Mouse (Mus musculus): ENCODE data around the gene Trim59.

DNA sequence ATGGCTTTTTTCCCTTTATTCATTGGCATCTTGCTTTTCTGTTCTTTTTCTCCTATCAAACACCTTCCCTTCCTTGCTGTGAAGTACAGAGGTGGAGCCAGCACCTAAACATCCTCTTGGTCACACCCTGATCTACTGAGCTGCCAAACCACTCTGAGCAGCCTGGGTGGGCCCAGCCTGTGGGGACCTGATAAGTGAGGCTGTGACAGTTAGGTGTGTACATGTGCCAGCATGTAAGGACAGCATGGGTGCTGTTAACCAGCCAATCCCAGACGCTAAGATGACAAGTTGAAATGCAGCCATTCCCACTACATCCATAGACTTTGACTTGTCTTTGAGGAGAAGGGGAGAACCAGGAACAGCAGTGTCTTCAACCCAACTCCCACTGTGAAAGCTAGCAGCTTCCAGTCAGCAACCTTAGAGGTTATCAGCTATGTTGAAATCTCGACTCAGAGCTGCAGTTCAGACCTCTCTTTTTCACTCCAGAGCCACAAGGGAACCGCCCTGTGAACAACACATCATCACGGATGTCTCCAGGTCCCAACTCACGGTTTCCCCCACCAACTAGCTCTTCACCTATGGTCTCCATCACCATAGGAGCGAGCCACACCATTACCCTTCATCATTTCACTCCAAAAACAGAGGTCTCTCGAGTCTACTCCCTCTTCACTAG lies 10.3 kb upstream of the Trim59 start:
- TF ChIP-seq CTCF (IDR thresholded peaks at IDR 0.05) (no peak), POLR2A (IDR thresholded peaks at IDR 0.05; ENCODE audit: insufficient read depth, low read depth, low read length) (no peak), EP300 (IDR thresholded peaks at IDR 0.05; ENCODE audit: insufficient read depth, low read depth, low read length) (no peak)

All from heart, adult 2 months (tissue).